Mouse (Mus musculus): ENCODE measurements around the gene Lats2. TPM values are rescaled to one million over a fixed set of nuclear protein-coding genes. Genes with fewer than 3 reads are reported as not detected.
"Not testable (repeated sequence)": the region's sequence is repeated elsewhere in the genome, so short reads cannot be mapped to it uniquely, and the experiment has no call there.

Gene Lats2
- polyA plus RNA-seq, 1 experiment, result 19.5 TPM

DNA sequence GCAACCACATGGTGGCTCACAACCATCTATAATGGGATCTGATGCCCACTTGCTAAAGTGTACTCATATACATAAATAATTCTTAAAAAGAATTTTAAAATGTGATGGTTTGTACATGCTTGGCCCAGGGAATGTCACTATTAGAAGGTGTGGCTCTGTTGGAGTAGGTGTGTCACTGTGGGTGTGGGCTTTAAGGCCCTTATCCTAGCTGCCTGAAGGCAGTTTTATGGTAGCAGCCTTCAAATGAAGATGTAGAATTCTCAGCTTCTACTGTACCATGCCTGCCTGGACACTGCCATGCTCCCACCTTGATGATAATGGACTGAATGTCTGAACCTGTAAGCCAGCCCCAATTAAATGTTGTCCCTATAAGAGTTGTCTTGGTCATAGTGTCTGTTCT, 7.2 kb downstream of the Lats2 start:
- H3K27ac ChIP-seq (replicated peaks; ENCODE audit: low read depth, low read length); H3K4me1 ChIP-seq (ENCODE audit: control insufficient read depth, insufficient read depth, insufficient read length, low read length); H3K4me3 ChIP-seq (ENCODE audit: insufficient read depth, low read depth, low read length): not testable (repeated sequence)

DNA sequence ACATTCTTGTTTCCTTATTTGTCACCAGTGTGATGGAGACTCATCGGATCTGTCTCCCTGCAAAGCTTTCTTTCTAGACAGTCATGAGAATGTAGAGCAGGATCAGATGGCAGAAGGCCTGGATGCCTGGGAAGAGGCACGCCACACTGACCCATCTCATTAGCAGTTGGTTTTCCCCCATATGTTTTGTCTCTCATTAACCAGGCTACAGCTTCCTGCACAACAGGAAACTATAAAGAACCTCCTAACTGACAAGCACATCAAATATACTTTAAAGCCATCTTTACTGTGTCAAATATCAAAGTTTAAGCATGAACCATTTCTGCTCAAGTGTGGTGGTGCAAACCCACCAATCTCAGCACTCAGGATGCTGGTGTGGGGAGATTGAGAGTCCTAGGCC, 8.7 kb downstream of the Lats2 start:
- no peaks in the 10 kb centered on the region for H3K4me1 ChIP-seq (ENCODE audit: control insufficient read depth, insufficient read depth, insufficient read length, low read length)
- no peak overlapping the region for H3K27ac ChIP-seq (replicated peaks; ENCODE audit: low read depth, low read length)
- H3K4me3 ChIP-seq (ENCODE audit: insufficient read depth, low read depth, low read length), result no peak overlapping the region

DNA sequence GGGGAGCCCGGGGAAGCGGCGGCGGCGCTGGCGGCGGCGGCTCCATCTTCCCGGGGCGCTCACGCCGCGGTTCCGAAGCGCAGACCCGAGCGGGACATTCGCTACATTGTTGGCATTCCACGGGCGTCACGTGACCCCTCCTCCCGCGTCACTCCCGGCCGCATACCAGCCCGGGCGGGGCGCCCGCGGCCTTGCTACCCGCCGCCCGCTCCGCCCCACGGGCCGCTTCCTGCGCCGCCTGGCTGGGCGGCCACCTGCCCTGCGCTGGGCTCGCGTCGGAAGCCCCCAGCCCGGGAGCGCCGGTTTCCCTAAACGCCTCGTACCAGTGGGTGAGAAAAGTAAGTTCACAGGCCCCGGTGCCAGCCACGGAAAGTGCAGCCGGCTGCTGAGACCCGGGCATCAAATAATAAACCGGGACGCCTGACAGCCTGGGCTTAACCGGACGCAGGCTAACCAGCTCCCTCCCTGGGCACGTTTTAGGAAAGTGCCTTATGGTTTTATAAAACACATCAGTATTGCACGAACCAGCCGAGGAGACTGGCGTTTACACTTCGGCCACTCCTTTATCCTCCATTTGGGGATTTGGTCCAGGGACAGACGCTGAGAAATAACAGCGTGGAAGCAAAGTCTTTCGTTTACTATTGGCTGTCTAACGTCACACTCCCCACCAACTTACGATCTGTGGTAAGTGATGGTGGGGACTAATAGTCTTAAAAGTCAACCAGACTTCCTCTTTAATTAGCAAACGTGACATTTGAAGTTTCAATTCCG, 12.0 kb downstream of the Lats2 start, which contains the start of gene Gm49361:
Gene Gm49361, minus strand, starts transcription at position 103 of the 771 bp plus-strand sequence.
- Histone ChIP-seq H3K4me3 (ENCODE audit: insufficient read depth, low read depth, low read length) (peak within 1 kb of the TSS; percentile 79), H3K4me1 (ENCODE audit: control insufficient read depth, insufficient read depth, insufficient read length, low read length) (peaks cover 19% of the 10 kb centered on the region), H3K27ac (replicated peaks; ENCODE audit: low read depth, low read length) (peak within 1 kb of the TSS; percentile 89)

DNA sequence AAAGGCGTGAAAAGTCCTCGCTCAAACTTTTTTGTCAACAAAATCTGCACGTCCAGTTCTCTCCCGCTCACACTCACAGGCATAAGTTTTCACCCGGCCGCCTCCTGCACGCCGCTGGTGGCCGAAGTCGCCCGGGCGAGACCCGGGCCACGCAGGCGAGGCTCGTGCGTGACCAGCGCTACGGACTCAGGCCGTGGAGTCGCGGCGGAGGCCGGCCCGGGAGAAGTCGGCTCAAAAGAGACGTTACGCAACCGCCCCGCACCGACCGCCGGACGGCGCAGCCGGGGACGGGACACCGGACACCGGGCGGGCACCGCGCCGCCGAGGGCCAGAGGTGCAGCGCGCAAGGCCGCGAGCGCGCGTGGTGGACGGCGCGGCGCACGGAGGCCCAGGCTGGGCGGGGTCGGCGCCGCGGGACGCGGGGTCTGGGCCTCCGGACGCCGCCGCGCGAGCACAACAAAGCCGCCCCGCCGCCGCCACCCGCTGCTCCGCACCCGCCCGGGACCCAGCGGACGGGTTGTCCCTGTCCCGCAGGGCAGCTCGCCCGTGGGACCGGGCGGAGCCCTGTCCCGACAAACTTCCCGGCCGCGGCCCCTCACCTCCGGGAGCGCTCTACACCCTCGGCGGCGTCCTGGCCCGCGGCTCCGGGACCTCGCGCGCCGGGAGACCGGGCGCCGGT, 12.8 kb downstream of the Lats2 start:
- H3K4me1 ChIP-seq (ENCODE audit: control insufficient read depth, insufficient read depth, insufficient read length, low read length), result peaks cover 25% of the 10 kb centered on the region
- peak overlapping the region; percentile 89 for H3K27ac ChIP-seq (replicated peaks; ENCODE audit: low read depth, low read length)
- peak overlapping the region; percentile 79 for H3K4me3 ChIP-seq (ENCODE audit: insufficient read depth, low read depth, low read length)

- Histone ChIP-seq H3K27ac (replicated peaks; ENCODE audit: low read depth, low read length) (no peak overlapping the region), H3K4me3 (ENCODE audit: insufficient read depth, low read depth, low read length) (peak overlapping the region; percentile 79), H3K4me1 (ENCODE audit: control insufficient read depth, insufficient read depth, insufficient read length, low read length) (peaks cover 29% of the 10 kb centered on the region)
Measured at GRCm38 (mm10) chr14:57744547-57744946, 13.6 kb downstream of the Lats2 start.

GRCm38 (mm10) chr14:57740651-57741050, 17.5 kb downstream of the Lats2 start:
- Histone ChIP-seq H3K27ac (replicated peaks; ENCODE audit: low read depth, low read length) (no peak overlapping the region), H3K4me3 (ENCODE audit: insufficient read depth, low read depth, low read length) (no peak overlapping the region), H3K4me1 (ENCODE audit: control insufficient read depth, insufficient read depth, insufficient read length, low read length) (peaks cover 45% of the 10 kb centered on the region)

GRCm38 (mm10) chr14:57737089-57737488, 21.1 kb downstream of the Lats2 start:
- Histone ChIP-seq H3K4me1 (ENCODE audit: control insufficient read depth, insufficient read depth, insufficient read length, low read length) (peaks cover 52% of the 10 kb centered on the region), H3K27ac (replicated peaks; ENCODE audit: low read depth, low read length) (no peak overlapping the region; the same call in 1 of the 2 replicates), H3K4me3 (ENCODE audit: insufficient read depth, low read depth, low read length) (no peak overlapping the region)

GRCm38 (mm10) chr14:57736141-57736540, 22.0 kb downstream of the Lats2 start:
- Histone ChIP-seq H3K4me3 (ENCODE audit: insufficient read depth, low read depth, low read length) (no peak overlapping the region), H3K4me1 (ENCODE audit: control insufficient read depth, insufficient read depth, insufficient read length, low read length) (peaks cover 51% of the 10 kb centered on the region), H3K27ac (replicated peaks; ENCODE audit: low read depth, low read length) (no peak overlapping the region)

DNA sequence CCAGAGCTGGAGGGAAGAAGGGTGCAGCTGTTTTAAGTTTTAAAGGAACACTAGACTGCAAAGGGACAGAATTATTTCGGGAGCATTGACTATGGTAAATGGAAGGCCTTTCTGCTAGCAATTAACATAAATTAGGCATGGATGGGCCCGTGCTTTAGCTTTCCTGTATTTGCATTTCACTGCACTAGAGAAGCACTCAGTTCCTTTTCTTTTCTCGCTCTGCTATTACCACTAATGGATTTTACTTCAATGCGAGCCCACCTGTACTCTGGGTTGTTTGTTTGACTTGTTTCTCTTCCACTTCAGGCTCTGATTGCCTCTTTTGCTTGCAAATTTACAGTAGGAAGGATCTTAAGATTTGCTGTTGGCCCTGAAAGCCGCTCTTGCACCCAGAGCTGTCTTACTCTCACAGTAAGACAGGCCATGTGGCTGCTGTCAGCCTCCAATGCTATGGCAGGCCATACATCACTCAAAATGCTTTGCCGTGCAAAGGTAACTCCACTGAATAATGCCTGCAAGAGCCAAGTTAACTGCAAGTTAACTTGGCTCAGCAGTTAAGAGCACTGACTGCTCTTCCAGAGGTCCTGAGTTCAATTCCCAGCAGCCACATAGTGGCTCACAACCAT, 25.4 kb downstream of the Lats2 start:
- H3K4me3 ChIP-seq (ENCODE audit: insufficient read depth, low read depth, low read length), result no peak overlapping the region
- no peak overlapping the region for H3K27ac ChIP-seq (replicated peaks; ENCODE audit: low read depth, low read length)
- peaks cover 53% of the 10 kb centered on the region for H3K4me1 ChIP-seq (ENCODE audit: control insufficient read depth, insufficient read depth, insufficient read length, low read length)

- Histone ChIP-seq H3K27ac (replicated peaks; ENCODE audit: low read depth, low read length) (peak overlapping the region; percentile 78), H3K4me3 (ENCODE audit: insufficient read depth, low read depth, low read length) (no peak overlapping the region), H3K4me1 (ENCODE audit: control insufficient read depth, insufficient read depth, insufficient read length, low read length) (peaks cover 44% of the 10 kb centered on the region)
Measured at GRCm38 (mm10) chr14:57730527-57730926, 27.7 kb downstream of the Lats2 start.

GRCm38 (mm10) chr14:57729975-57730499, 28.2 kb downstream of the Lats2 start:
- Histone ChIP-seq H3K27ac (replicated peaks; ENCODE audit: low read depth, low read length) (peak overlapping the region; percentile 78), H3K4me1 (ENCODE audit: control insufficient read depth, insufficient read depth, insufficient read length, low read length) (peaks cover 41% of the 10 kb centered on the region), H3K4me3 (ENCODE audit: insufficient read depth, low read depth, low read length) (no peak overlapping the region)

DNA sequence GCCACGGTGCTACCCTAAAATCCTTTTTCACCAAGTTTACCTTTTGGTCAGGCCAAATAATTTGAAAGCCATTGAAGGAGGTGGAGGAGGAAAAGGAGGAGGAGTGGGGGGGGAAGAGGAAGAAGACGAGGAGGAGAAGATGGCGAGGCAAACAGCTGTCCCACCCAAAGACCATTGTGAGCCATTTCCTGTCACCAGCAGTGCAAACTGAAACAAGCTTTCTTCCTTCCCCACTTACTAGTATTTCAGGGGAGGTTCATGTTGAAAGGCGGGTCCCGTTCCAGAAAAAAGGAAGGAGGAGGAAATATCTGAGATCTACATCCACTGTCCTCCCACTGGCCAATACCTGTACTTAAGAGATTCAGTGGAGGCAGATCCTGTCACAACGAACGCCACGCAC, 28.8 kb downstream of the Lats2 start:
- peak overlapping the region; percentile 78 for H3K27ac ChIP-seq (replicated peaks; ENCODE audit: low read depth, low read length)
- peaks cover 35% of the 10 kb centered on the region for H3K4me1 ChIP-seq (ENCODE audit: control insufficient read depth, insufficient read depth, insufficient read length, low read length)
- H3K4me3 ChIP-seq (ENCODE audit: insufficient read depth, low read depth, low read length), result no peak overlapping the region

GRCm38 (mm10) chr14:57726172-57726571, 32.0 kb downstream of the Lats2 start:
- peaks cover 22% of the 10 kb centered on the region for H3K4me1 ChIP-seq (ENCODE audit: control insufficient read depth, insufficient read depth, insufficient read length, low read length)
- no peak overlapping the region for H3K27ac ChIP-seq (replicated peaks; ENCODE audit: low read depth, low read length)
- H3K4me3 ChIP-seq (ENCODE audit: insufficient read depth, low read depth, low read length), result no peak overlapping the region

DNA sequence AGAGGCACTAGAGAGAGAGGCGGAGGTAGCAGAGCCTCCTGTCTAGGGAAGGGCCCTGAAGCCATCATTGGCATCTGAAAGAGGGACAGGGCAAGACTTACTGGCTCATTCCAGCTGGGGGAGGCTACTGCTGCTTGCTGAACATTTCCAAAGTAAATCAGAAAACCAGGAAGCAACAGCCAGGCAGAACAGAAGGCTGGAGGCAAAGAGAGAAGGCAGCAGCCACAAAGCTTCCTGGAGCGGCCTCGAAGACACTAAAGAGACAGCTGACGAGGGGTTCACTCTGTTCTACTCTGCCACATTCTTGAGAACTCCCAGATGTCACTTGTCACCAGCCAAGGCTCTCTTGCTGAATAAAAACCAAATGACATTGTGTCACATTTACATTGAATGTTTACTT, 33.7 kb downstream of the Lats2 start:
- Histone ChIP-seq H3K27ac (replicated peaks; ENCODE audit: low read depth, low read length) (no peak overlapping the region), H3K4me3 (ENCODE audit: insufficient read depth, low read depth, low read length) (no peak overlapping the region), H3K4me1 (ENCODE audit: control insufficient read depth, insufficient read depth, insufficient read length, low read length) (peaks cover 6% of the 10 kb centered on the region; the same call in 1 of the 2 replicates)

GRCm38 (mm10) chr14:57718245-57718644, 39.9 kb downstream of the Lats2 start:
- Histone ChIP-seq H3K27ac (replicated peaks; ENCODE audit: low read depth, low read length) (no peak overlapping the region), H3K4me1 (ENCODE audit: control insufficient read depth, insufficient read depth, insufficient read length, low read length) (peaks cover 3% of the 10 kb centered on the region), H3K4me3 (ENCODE audit: insufficient read depth, low read depth, low read length) (no peak overlapping the region)

All from brown adipose tissue, adult 24 weeks (tissue).